Mouse (Mus musculus) bone marrow, adult 2 months (tissue): Measurements from ENCODE around the gene Rxfp4.

Experiments
- CTCF ChIP-seq: fragments of 200-500 bp; IDR thresholded peaks from 2 replicates; pipeline ENCODE4 v1.5.1; 2011; ENCODE audit warnings: low read length, control low read depth; ENCODE audit not compliant: control insufficient read depth, insufficient read depth
- POLR2A ChIP-seq: fragments of 200-500 bp; IDR thresholded peaks from 2 replicates; pipeline ENCODE4 v1.6.1; 2011; ENCODE audit warnings: low read depth, mild to moderate bottlenecking, control low read depth, low read length, borderline replicate concordance; ENCODE audit not compliant: control insufficient read depth

- no peak for TF ChIP-seq POLR2A
- no peak for TF ChIP-seq CTCF
Measured at GRCm38 (mm10) chr3:88628766-88629165, 24.2 kb downstream of the Rxfp4 start.
